Mouse (Mus musculus) brown adipose tissue, adult 24 weeks (tissue): ENCODE measurements around the gene Gemin5. TPM values are rescaled to one million over a fixed set of nuclear protein-coding genes. Genes with fewer than 3 reads are reported as not detected.
A peak's percentile ranks its signal among the peaks of the same experiment; 100 is the strongest.

Experiments used
- H3K27ac ChIP-seq: fragments of 200-500 bp; replicated peaks from 2 replicates; pipeline ENCODE4 v1.5.1; 2012; ENCODE audit warnings: low read depth, mild to moderate bottlenecking, low read length
- H3K4me1 ChIP-seq: fragments of 200-500 bp; 2 replicates; pipeline ENCODE4 v1.6.1; 2012; ENCODE audit warnings: low read length, mixed read lengths; ENCODE audit not compliant: control insufficient read depth, insufficient read depth, insufficient read length
- H3K4me3 ChIP-seq: fragments of 200-500 bp; 2 replicates; pipeline ENCODE4 v1.5.1; 2012; ENCODE audit warnings: low read depth, mild to moderate bottlenecking, low read length, moderate library complexity; ENCODE audit not compliant: insufficient read depth
- polyA plus RNA-seq: library from polyadenylated mRNA; stranded (reverse); fragments of >200 nt; gene quantifications from 2 replicates; pipeline ENCODE4 v1.2.4, GENCODE M21; 2012; ENCODE audit not compliant: missing spikeins, insufficient read depth, insufficient read length

Gene Gemin5
- polyA plus RNA-seq, 1 experiment: 3.3 TPM

DNA sequence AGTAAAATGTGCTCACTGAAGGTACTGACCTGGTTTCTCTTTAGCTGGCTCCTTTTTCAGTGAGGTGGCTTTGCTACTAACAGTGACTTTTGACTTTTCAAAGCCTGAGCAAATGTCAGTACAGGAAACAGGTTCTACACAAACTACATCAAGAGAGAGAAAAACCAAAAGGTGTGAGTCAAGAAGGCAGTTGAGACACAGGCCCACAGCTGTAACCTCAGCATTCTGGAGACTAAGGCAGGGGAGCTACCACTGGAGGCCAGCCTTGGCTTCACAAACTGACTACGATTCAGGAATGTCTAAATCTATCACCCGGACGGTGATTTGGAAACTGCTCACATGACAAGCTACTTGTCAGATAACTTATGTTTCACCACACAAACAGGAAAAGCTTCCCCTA, 28.9 kb downstream of the Gemin5 start:
- Histone ChIP-seq H3K27ac (no peak overlapping the region), H3K4me3 (no peak overlapping the region), H3K4me1 (no peaks in the 10 kb centered on the region)

- H3K4me3 ChIP-seq: no peak overlapping the region
- H3K27ac ChIP-seq: no peak overlapping the region
- H3K4me1 ChIP-seq: no peaks in the 10 kb centered on the region
These were observed 29.5 kb downstream of the Gemin5 start for GRCm38 (mm10) chr11:58138821-58139220.

DNA sequence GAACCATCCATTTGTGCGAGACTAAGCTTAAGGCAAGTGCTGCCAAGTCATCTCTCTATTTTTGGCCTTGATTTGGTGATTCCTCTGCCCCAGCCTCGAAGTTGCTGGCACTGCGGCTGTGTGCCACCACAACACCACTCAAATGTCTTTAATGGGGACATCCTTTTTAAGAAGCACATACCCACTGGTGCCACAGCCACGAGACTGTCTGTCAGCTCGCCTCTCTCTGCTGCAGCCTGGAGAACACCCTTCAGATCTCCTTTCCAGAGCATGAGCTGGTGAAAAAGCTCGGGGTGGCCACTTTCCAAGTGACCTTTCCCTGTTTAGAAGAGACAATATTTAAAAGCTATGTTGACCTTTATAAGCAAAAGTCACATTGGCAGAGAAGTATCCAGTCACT, 31.7 kb downstream of the Gemin5 start:
- no peak overlapping the region for H3K27ac ChIP-seq
- no peak overlapping the region for H3K4me3 ChIP-seq
- no peaks in the 10 kb centered on the region for H3K4me1 ChIP-seq

DNA sequence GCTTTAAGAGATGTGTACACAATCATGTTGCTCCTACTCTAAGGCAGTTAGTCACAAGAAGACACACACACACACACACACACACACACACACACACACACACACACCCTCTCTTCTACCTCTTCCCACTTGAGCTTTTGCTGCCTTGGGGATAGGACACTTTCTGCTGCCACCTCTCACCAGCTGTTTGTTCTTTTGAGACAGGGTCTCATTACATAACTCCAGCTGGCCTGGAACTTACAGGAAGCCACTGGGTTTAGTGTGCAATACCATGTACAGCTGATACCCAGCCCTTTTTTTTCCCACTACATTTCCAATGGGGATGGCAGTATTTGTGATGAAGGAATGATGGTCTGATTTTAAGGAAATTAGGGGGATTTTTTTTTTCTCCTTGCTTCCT, 33.0 kb downstream of the Gemin5 start:
- H3K4me1 ChIP-seq: no peaks in the 10 kb centered on the region
- no peak overlapping the region for H3K27ac ChIP-seq
- no peak overlapping the region for H3K4me3 ChIP-seq

DNA sequence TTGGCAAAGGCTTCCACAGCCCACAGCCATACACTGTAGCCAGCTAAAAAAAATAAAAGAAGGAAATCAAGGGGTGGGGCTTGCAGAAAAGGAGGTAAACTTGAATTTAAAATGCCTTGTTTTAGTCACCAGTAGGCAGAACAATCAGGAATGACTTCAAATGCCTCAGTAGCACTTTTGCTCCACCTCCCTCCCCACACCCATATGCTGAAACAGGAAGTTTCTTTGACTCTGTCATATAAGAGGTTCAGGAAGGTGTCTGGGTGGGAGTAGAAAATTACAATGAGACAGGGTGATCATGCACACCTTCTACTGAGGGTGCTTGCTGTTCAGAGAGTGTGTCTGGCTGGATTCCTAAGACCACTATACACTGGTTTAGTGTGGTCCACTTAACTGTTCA, 33.5 kb downstream of the Gemin5 start:
- Histone ChIP-seq H3K27ac (no peak overlapping the region), H3K4me1 (no peaks in the 10 kb centered on the region), H3K4me3 (no peak overlapping the region)

GRCm38 (mm10) chr11:58132026-58132425, 36.3 kb downstream of the Gemin5 start:
- Histone ChIP-seq H3K4me3 (no peak overlapping the region), H3K27ac (no peak overlapping the region), H3K4me1 (no peaks in the 10 kb centered on the region)

- Histone ChIP-seq H3K27ac (no peak overlapping the region), H3K4me1 (no peaks in the 10 kb centered on the region), H3K4me3 (no peak overlapping the region)
These were observed 39.0 kb downstream of the Gemin5 start for GRCm38 (mm10) chr11:58129302-58129843.

DNA sequence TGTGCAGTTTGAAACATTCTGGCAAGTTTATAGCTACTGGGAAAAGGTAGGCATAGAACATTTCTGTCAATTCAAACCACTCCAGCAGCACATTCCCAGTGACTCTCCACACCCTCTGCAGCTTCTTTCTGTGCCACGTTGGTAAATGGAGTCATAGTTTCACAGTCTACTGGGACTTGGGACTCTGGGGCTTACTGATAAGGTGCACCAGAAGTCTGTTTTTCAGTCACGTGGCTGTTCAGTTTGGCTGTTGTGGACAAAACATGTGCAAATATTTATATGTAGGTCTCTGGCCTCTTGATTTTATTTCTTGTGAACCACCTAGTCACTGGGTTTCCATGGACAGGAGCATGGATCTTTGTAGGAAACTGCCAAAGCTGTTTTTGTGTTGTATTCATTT, 40.8 kb downstream of the Gemin5 start:
- Histone ChIP-seq H3K27ac (no peak overlapping the region), H3K4me1 (peaks cover 3% of the 10 kb centered on the region; the same call in 1 of the 2 replicates), H3K4me3 (no peak overlapping the region)

DNA sequence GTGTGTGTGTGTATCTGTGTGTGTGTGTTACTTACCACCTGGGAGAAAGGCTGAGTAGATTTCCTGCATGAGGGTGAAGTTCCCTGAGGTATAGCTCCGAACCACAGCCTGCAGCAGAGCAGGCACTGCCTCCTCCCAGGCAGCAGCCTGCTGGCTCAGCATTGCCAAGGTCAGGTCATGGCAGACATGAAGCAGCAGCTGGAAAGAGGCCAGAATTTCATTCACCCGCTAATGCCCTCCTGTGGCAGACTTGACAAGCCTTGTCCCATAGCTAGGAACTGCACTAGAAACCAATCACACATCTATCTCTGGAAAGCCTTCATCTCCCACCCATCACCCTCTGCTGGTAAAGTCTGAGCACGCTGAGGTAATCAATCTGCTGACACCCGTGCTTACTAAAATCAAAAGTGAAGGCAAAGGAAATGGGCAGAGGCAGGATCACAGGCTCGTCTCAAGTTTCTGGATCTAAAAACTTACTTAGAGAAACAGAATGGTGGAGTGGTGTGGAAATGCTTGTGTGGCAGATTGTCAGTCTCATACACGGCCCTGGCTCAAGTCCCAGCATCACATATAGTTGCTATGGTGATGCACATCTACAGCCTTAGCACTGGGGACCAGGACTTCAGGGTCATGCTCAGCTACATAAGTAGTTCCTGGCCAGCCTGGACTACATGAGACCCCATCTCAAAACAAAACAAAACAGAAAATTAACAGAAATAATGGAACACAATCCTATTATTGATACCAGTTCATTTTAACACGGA, 41.8 kb downstream of the Gemin5 start:
- H3K4me3 ChIP-seq: no peak overlapping the region
- H3K27ac ChIP-seq: no peak overlapping the region
- H3K4me1 ChIP-seq: peaks cover 3% of the 10 kb centered on the region; the same call in 1 of the 2 replicates

GRCm38 (mm10) chr11:58125021-58125420, 43.3 kb downstream of the Gemin5 start:
- Histone ChIP-seq H3K27ac (0 out of 2 replicates have a peak overlapping the region, but pooled peaks have one; percentile 10), H3K4me1 (peaks cover 3% of the 10 kb centered on the region; the same call in 1 of the 2 replicates), H3K4me3 (no peak overlapping the region)

DNA sequence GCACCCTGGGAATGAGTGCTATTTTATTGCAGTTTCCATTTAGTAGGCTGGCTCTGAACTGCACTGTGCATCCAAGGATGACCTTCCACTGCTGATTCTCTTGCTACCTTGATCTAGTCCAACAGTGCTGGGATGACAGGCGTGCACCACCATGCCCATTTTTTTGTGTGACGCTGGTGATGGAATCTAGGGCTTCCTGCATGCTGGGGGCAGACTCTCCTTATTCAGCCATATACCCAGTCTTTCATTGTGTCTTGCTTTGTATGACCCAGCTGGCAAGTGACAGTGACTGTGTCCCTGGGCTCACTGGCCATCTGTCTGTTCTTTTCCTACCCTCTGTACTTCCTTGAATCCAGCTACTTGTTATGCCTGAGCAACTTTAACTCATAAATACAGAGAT, 44.6 kb downstream of the Gemin5 start:
- Histone ChIP-seq H3K27ac (no peak overlapping the region), H3K4me1 (peaks cover 3% of the 10 kb centered on the region; the same call in 1 of the 2 replicates), H3K4me3 (no peak overlapping the region)

DNA sequence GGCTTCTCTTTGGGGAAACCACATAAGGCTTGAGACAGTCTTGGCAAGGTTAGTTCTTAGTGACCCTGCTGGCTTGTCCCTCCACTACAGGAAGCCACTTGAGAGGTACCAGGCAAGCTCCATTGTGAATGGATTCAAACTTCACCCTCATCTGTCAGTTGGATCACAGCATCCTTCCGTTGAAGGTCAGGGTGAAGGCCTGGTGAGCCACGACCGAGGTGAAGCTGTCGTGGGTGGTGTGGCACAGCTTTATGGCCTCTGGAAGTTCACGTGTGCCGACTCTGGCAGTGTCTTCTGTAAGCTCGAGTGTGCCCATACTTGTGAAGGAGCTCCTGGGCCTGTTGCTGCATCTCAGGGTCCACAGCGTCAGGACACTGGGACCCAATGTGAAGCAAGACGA, 47.0 kb downstream of the Gemin5 start:
- H3K27ac ChIP-seq: no peak overlapping the region
- no peak overlapping the region for H3K4me3 ChIP-seq
- peaks cover 3% of the 10 kb centered on the region; the same call in 1 of the 2 replicates for H3K4me1 ChIP-seq

DNA sequence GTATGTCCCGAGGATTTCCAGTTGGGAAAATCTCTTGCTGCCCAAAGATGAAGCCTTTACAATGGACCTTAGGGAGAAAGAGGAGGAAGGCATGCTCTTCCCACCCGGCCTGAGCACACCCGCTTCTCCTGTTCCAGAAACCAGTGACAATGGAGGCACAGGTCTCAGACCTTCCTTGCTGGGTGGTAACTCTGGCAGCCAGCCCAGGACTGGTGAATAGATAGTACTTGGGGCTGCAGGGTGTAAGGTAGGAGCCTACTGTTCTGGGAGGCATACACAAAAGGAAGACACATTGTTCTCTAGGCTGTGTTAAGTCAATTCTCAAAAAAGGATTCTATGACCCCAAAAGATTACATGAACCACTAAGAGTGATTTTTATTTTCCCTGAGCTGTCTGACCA, 47.7 kb downstream of the Gemin5 start:
- H3K4me3 ChIP-seq: no peak overlapping the region
- H3K27ac ChIP-seq: no peak overlapping the region
- H3K4me1 ChIP-seq: peaks cover 3% of the 10 kb centered on the region; the same call in 1 of the 2 replicates

DNA sequence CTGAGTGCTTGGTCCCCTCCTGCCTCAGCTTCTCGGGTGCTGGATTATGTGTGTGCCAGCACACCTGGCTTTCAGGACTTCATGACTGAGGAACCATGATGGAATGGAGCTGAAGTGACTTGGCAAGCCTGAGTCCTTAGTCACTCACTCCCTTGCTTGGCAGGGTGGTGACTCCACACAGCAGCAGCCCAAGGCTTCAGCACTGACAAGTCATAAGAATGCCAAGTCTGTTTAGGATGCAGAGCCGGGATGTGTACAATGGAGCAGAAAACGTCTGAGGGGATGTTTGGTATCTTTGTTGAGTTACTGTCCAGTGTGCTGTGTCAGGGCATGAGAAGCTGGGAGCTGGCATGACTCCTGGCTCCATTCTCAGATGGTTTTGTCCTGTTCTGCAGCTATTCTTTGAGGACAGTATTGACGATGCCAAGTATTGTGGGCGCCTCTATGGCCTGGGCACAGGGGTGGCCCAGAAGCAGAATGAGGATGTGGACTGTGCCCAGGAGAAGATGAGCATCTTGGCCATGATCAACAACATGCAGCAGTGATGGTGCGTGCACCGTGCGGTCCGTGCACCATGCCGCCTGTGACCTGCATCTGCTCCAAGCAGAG, 51.2 kb downstream of the Gemin5 start:
- H3K4me3 ChIP-seq: no peak overlapping the region
- no peak overlapping the region for H3K27ac ChIP-seq
- no peaks in the 10 kb centered on the region for H3K4me1 ChIP-seq

DNA sequence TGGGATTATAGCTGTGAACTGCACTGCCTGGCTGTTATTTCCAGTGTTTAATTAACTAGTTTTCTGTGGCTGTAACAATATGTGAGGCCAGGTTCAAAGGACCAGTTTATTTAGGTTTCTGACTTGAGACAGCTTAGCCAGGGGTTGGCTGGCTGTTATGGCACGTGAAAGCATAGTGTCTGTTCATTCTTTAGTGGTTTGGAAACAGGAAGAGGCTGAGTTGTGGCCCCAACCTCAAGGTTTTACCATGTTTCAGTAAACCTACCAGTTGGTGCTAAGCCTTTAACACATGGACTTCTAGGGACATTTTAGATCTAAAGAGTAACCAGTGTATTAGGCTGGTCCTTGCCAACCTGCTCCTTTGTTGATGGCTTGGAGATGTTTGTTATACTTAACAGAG, 51.8 kb downstream of the Gemin5 start:
- Histone ChIP-seq H3K4me1 (no peaks in the 10 kb centered on the region), H3K4me3 (no peak overlapping the region), H3K27ac (no peak overlapping the region)
